Comparison of ENCODE assay signal across 10 mouse cellular contexts in genomic region chr3:73055399-73056043, GRCm38 (mm10). TPM values are rescaled to one million over a fixed set of nuclear protein-coding genes. Genes with fewer than 3 reads are reported as not detected.
DNase-seq lines count a peak whose midpoint lies in the region; ATAC-seq and TF ChIP-seq lines count a peak whose summit lies in the region.
"Had no signal": no experiment of that assay in that cellular context is flagged by ENCODE, and none has a peak within 500 bp of the region (broad histone marks: within the 10 kb centered on the region; RNA-seq: fewer than 3 reads in every experiment).

No protein-coding gene starts in this region.

- intact Hi-C loops in left cerebral cortex, postnatal 14 days (cut with DNase I) = loop anchor here (10.0 kb wide), 1 partner anchor 1859 kb away; no protein-coding TSS in a partner anchor

- peak; percentile 16 to 37 for DNase-seq in cerebellum, adult 2 months
- no peak for DNase-seq in cerebellum, adult 11-12 months
- DNase-seq in left cerebral cortex, postnatal 14 days (ENCODE audit: low spot score in 2 of 2) = peak; percentile 22 to 27
- DNase-seq in left cerebral cortex, adult 8-10 months (ENCODE audit: low spot score in 2 of 2) = no peak
- DNase-seq in adipocyte (ENCODE audit: low spot score) = no peak
- DNase-seq in gastrocnemius, postnatal 4 days (ENCODE audit: low spot score in 2 of 2) = no peak

- H3K9me3 ChIP-seq in hindbrain, embryonic 13.5 days = no peaks in the 10 kb centered on the region
- no peaks in the 10 kb centered on the region for H3K9me3 ChIP-seq in neural tube, embryonic 12.5 days

- H3K4me2 ChIP-seq in hindbrain, embryonic 13.5 days = peak overlapping the region; percentile 69
- H3K4me2 ChIP-seq in neural tube, embryonic 12.5 days (replicated peaks) = peak overlapping the region; percentile 48

- no peaks in the 10 kb centered on the region for H3K27me3 ChIP-seq in cerebellum, adult 2 months (ENCODE audit: control insufficient read depth, insufficient read depth, low read length)
- peaks cover 8% of the 10 kb centered on the region; the same call in 1 of the 2 replicates for H3K27me3 ChIP-seq in hindbrain, embryonic 13.5 days
- H3K27me3 ChIP-seq in neural tube, embryonic 12.5 days (replicated peaks) = peaks cover 18% of the 10 kb centered on the region

- no peak for ATAC-seq in hindbrain, embryonic 13.5 days (ENCODE audit: low FRiP score)
- no peak for ATAC-seq in neural tube, embryonic 12.5 days (ENCODE audit: low FRiP score, low read depth)
- ATAC-seq: activated CD4-positive, CD25-positive, alpha-beta regulatory T cell, adult 4 months; intestine, postnatal 0 days had no signal

- 66% methylated on average over 7 of the region's 7 CpGs for WGBS in cerebellum, adult 2 months
- WGBS in hindbrain, embryonic 13.5 days = 23% methylated on average over 7 of the region's 7 CpGs
- 29% methylated on average over 7 of the region's 7 CpGs for WGBS in neural tube, embryonic 12.5 days

- no peak for TF ChIP-seq CTCF in cerebellum, adult 2 months (IDR thresholded peaks at IDR 0.05; ENCODE audit: borderline replicate concordance, insufficient read depth, low read depth, low read length)

- H3K36me3 ChIP-seq in hindbrain, embryonic 13.5 days = peaks cover 4% of the 10 kb centered on the region
- H3K36me3 ChIP-seq in neural tube, embryonic 12.5 days = peaks cover 1% of the 10 kb centered on the region; the same call in 1 of the 2 replicates

- no peaks in the 10 kb centered on the region for H3K4me1 ChIP-seq in cerebellum, adult 2 months (ENCODE audit: control insufficient read depth, insufficient read depth, low read length)
- H3K4me1 ChIP-seq in hindbrain, embryonic 13.5 days (replicated peaks) = peaks cover 21% of the 10 kb centered on the region
- no peaks in the 10 kb centered on the region for H3K4me1 ChIP-seq in neural tube, embryonic 12.5 days

- peak overlapping the region; percentile 66 for H3K9ac ChIP-seq in hindbrain, embryonic 13.5 days
- H3K9ac ChIP-seq in neural tube, embryonic 12.5 days = no peak overlapping the region

- TF ChIP-seq POLR2A in cerebellum, adult 2 months (IDR thresholded peaks at IDR 0.05; ENCODE audit: borderline replicate concordance, insufficient read depth, low read length) = no peak

- H3K4me3 ChIP-seq in cerebellum, adult 2 months (replicated peaks; ENCODE audit: insufficient read depth, low read depth, low read length) = peak overlapping the region; percentile 48
- peak overlapping the region; percentile 64 for H3K4me3 ChIP-seq in hindbrain, embryonic 13.5 days
- peak overlapping the region; percentile 20 for H3K4me3 ChIP-seq in neural tube, embryonic 12.5 days

- H3K27ac ChIP-seq in cerebellum, adult 2 months (ENCODE audit: insufficient read depth, low read length) = no peak overlapping the region
- peak overlapping the region; percentile 76 for H3K27ac ChIP-seq in hindbrain, embryonic 13.5 days
- no peak overlapping the region for H3K27ac ChIP-seq in neural tube, embryonic 12.5 days

RNA-seq across cellular contexts. Expression of gene Slitrk3, which starts 2.1 kb away (rescaled TPM):
- 9.3 and 10.0 TPM in 2 replicates for polyA plus RNA-seq in cerebellum, adult 2 months (2012; rRNA removed)
- total RNA-seq in left cerebral cortex, postnatal 14 days (2021) = 10 to 100 TPM; 66.8 to 67.0 TPM
- 10 to 100 TPM; 56.2 to 68.8 (median 61.0) TPM for total RNA-seq in left cerebral cortex, adult 8-10 months (2022)
- polyA plus RNA-seq in hindbrain, embryonic 13.5 days (2015; fragmentation: Nextera tagmentation; extraction: Ambion mirVana) = 15.2 and 16.9 TPM in 2 replicates
- 7.9 and 8.4 TPM in 2 replicates for polyA plus RNA-seq in neural tube, embryonic 12.5 days (2016; fragmentation: Nextera tagmentation; extraction: Ambion mirVana)
- total RNA-seq in gastrocnemius, postnatal 4 days (2021) = under 1 TPM; 0.18 to 0.22 TPM
- polyA plus RNA-seq: activated CD4-positive, CD25-positive, alpha-beta regulatory T cell, adult 4 months had no signal

Comparison
In these comparisons a context has a peak if more than half of its experiments do, and no peak if none do; other contexts are left out.
1. DNase-seq: peak in cerebellum, adult 2 months (2 of 2) and left cerebral cortex, postnatal 14 days (2 of 2); none in cerebellum, adult 11-12 months (single experiment), left cerebral cortex, adult 8-10 months (0 of 2), adipocyte (single experiment) and gastrocnemius, postnatal 4 days (0 of 2).
2. RNA of gene Slitrk3, which starts 2.1 kb away (total RNA-seq): 66.8 to 67.0 TPM in left cerebral cortex, postnatal 14 days and 56.2 to 68.8 TPM in left cerebral cortex, adult 8-10 months; 0.18 to 0.22 TPM in gastrocnemius, postnatal 4 days; every median in the first group is over 10 times any median in the second.
3. Peak in every context shown above with its lines, with median percentiles within 50 percentile points of each other: H3K4me3 ChIP-seq.